Mouse (Mus musculus) lung, adult 2 months (tissue): ENCODE data around the gene AU022252. TPM values are rescaled to one million over a fixed set of nuclear protein-coding genes. Genes with fewer than 3 reads are reported as not detected.

Source experiments
- DNase-seq: peaks from one replicate; pipeline ENCODE4 v3.0.0; 2022
- H3K4me1 ChIP-seq: fragments of 200-500 bp; 2 replicates; pipeline ENCODE4 v1.6.1; 2011; ENCODE audit warnings: low read length; ENCODE audit not compliant: control insufficient read depth, insufficient read depth
- H3K4me3 ChIP-seq: fragments of 200-500 bp; replicated peaks from 2 replicates; pipeline ENCODE3; 2011; ENCODE audit warnings: low read depth, mild to moderate bottlenecking, control low read depth, low read length; ENCODE audit errors: extremely low read depth
- CTCF ChIP-seq: fragments of 200-500 bp; IDR thresholded peaks from 2 replicates; pipeline ENCODE4 v1.5.1; 2011; ENCODE audit warnings: mild to moderate bottlenecking, low read length, control low read depth; ENCODE audit not compliant: insufficient read depth
- POLR2A ChIP-seq: fragments of 200-500 bp; IDR thresholded peaks from 2 replicates; pipeline ENCODE4 v1.6.1; 2011; ENCODE audit warnings: low read depth, mild to moderate bottlenecking, control low read depth, low read length, borderline replicate concordance; ENCODE audit errors: extremely low read depth
- WGBS: fragments of 180-500 bp; shearing (Covaris S2); methylation state at CpG from one replicate; pipeline ENCODE4 v1.1.7; 2018; 5-methylcytosine and 5-hydroxymethylcytosine counted together
- polyA plus RNA-seq: library from polyadenylated mRNA; depleted of rRNA; stranded (reverse); fragments of >200 nt; gene quantifications from 2 replicates; pipeline ENCODE4 v1.2.3, GENCODE M21; 2012

Gene AU022252
- polyA plus RNA-seq, 1 experiment = 6.5 TPM

GRCm38 (mm10) chr4:119245961-119246360 is 13.4 kb upstream of the AU022252 start:
- WGBS = 79% methylated on average over 9 of the region's 9 CpGs
- no peak overlapping the region for H3K4me3 ChIP-seq
- no peak for DNase-seq
- peaks cover 4% of the 10 kb centered on the region for H3K4me1 ChIP-seq
- TF ChIP-seq CTCF (no peak), POLR2A (no peak)

- Histone ChIP-seq H3K4me1 (peaks cover 4% of the 10 kb centered on the region), H3K4me3 (no peak overlapping the region)
- peak; percentile 28 for DNase-seq
- WGBS = 49% methylated on average over 7 of the region's 7 CpGs
- TF ChIP-seq POLR2A = no peak
These were observed 13.0 kb upstream of the AU022252 start for GRCm38 (mm10) chr4:119245556-119245955.

GRCm38 (mm10) chr4:119244468-119245240 is 12.1 kb upstream of the AU022252 start:
- no peak for DNase-seq
- Histone ChIP-seq H3K4me3 (no peak overlapping the region), H3K4me1 (peaks cover 4% of the 10 kb centered on the region)
- 70% methylated on average over 22 of the region's 22 CpGs for WGBS
- TF ChIP-seq CTCF (no peak), POLR2A (no peak)

- 90% methylated on average over 12 of the region's 12 CpGs for WGBS
- DNase-seq = no peak
These were observed 10.1 kb upstream of the AU022252 start for GRCm38 (mm10) chr4:119242571-119242970.

GRCm38 (mm10) chr4:119241664-119242063 is 9.2 kb upstream of the AU022252 start:
- no peak for DNase-seq
- WGBS = 87% methylated on average over 14 of the region's 14 CpGs
- Histone ChIP-seq H3K4me3 (no peak overlapping the region), H3K4me1 (peaks cover 2% of the 10 kb centered on the region)
- TF ChIP-seq CTCF (peak; percentile 42; the same call in 1 of the 2 replicates), POLR2A (no peak)

More at GRCm38 (mm10) chr4:119242571-119242970, 10.1 kb upstream of the AU022252 start:
- TF ChIP-seq POLR2A (no peak), CTCF (no peak)
- Histone ChIP-seq H3K4me1 (peaks cover 2% of the 10 kb centered on the region), H3K4me3 (no peak overlapping the region)

- DNase-seq = peak; percentile 34
- peak overlapping the region; percentile 32 for H3K4me3 ChIP-seq
- 26% methylated on average over 12 of the region's 12 CpGs for WGBS
- H3K4me1 ChIP-seq = no peaks in the 10 kb centered on the region; the same call in 1 of the 2 replicates
- TF ChIP-seq POLR2A (no peak), CTCF (peak; percentile 45; the same call in 1 of the 2 replicates)
These were observed 6.7 kb upstream of the AU022252 start for GRCm38 (mm10) chr4:119239181-119239682.

GRCm38 (mm10) chr4:119238661-119239060 is 6.1 kb upstream of the AU022252 start:
- no peak for DNase-seq
- WGBS = 72% methylated on average over 3 of the region's 3 CpGs
- H3K4me1 ChIP-seq = no peaks in the 10 kb centered on the region; the same call in 1 of the 2 replicates
- TF ChIP-seq POLR2A (no peak), CTCF (no peak)
- H3K4me3 ChIP-seq = no peak overlapping the region

- TF ChIP-seq POLR2A = no peak
- TF ChIP-seq CTCF = no peak
- DNase-seq = no peak
- 88% methylated on average over 3 of the region's 3 CpGs for WGBS
- H3K4me3 ChIP-seq = no peak overlapping the region
- H3K4me1 ChIP-seq = no peaks in the 10 kb centered on the region; the same call in 1 of the 2 replicates
These were observed 1.8 kb upstream of the AU022252 start for GRCm38 (mm10) chr4:119234348-119234747.

GRCm38 (mm10) chr4:119233256-119233901 is 867 bp upstream of the AU022252 start:
- no peak for DNase-seq
- Histone ChIP-seq H3K4me3 (peak overlapping the region; percentile 73), H3K4me1 (no peaks in the 10 kb centered on the region)
- WGBS = under 1% methylated on average over 36 of the region's 36 CpGs
- no peak for TF ChIP-seq CTCF
- TF ChIP-seq POLR2A = no peak
